Mouse (Mus musculus) cerebellum, postnatal 25 days (tissue): Measurements from ENCODE around the gene Trim62.

ENCODE experiments used
- DNase-seq, 2 experiments: peaks; one replicate each; pipeline ENCODE4 v3.0.0; 2021; ENCODE audit warnings: mixed read lengths in 2 of 2

Trim62 gene

GRCm38 (mm10) chr4:128910276-128911063, 27.1 kb downstream of the Trim62 start:
- DNase-seq: peak; percentile 43 to 48

DNA sequence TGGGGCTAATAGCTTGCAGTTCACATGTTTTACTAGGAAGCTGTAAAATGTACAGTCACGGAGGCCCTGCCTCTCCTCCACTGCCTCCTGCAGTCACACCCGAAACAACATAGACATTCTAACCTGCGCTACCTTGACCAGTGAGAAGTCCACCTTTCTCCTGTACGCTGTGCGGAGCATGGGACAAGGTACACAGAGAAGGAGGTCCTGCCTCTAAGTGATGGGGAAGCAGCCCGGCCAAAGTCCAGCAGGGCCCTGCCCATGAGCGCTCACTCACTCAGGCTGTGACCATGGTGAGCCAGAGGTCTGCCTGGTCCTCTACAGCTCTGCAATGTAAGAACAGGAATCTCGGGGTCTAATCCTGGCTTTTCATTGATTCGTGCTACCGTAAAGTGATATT, 28.7 kb downstream of the Trim62 start:
- peak; percentile 27 to 32 for DNase-seq

DNA sequence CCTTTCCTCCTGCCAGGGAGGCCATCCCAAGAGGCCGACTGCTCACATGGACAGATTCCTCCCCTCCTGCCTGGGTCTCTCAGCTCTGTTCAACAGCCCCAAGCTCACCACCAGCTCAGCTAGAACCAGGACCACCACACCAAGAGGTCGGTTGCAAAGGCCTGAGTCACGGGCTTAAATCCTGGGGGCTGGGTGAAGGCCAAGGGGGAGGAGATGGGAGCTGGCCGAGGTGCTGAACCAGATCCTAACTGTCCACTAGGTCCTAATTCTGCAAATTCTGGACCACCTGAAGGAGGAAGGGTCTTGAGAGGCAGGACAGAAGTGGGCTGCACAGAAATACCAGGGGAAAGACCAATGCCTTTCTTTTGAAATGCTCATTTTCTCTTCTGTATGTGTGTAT, 30.4 kb downstream of the Trim62 start:
- peak in 1 of 2 experiments; percentile 35 for DNase-seq

DNA sequence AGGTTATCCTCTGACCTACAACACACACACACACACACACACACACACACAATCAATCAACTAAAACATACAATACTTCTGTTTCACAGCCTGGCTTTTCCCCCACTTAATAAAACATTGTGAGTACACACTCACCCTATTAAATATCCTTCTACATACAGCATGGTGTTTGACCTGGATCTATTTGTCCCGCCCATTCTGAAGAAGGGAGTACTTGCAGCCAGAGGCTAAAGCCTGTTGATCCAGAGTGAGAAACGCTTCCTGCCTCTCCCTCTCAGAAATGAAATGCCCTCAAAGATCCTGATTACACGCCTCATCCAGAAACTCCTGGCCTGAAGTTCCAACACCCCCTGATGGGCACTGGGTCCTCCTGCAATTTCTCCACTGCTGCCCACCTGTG, 33.7 kb downstream of the Trim62 start:
- DNase-seq: no peak

DNA sequence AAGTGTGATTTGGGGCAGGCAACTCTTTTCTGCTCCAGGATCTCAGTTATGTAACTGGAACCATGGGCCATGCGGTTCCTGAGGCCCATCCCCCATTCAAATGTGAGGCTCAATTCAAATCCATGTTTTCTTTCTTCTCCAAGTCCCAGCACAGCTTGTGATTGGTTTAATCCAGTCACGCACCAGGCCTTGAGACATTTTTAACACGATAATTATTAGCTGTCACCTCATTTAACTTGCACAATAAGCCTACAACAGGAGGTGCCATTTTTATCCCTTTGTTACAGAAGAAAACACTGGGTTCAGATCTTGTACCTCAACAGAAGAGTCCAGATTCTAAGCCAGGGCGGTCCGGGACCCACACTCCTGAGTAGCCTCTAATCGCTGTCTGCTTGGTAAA, 34.4 kb downstream of the Trim62 start:
- no peak for DNase-seq

- DNase-seq: peak in 1 of 2 experiments; percentile 22
Observed at GRCm38 (mm10) chr4:128918187-128918586, 34.8 kb downstream of the Trim62 start.

DNA sequence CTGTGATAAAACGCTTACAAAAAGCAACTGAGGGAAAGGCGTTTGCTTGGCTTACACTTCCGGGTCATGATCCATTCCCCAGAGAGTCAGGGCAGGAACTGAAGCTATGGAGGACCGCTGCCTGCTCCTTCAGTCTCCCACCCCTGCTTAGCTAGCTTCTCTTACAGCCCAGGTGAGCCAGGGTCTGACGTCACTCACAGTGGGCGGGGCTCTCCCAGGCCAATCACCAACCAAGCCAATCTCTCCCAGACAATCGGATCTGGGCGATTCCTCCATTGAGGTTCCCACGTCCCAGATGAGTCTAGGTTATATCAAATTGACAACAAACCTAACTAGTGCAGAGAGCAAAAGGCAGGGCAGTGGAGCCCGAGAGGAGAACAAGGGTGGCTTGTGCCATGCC, 35.7 kb downstream of the Trim62 start:
- DNase-seq: peak in 1 of 2 experiments; percentile 19

- no peak for DNase-seq
Observed at GRCm38 (mm10) chr4:128923603-128924002, 40.2 kb downstream of the Trim62 start.

DNA sequence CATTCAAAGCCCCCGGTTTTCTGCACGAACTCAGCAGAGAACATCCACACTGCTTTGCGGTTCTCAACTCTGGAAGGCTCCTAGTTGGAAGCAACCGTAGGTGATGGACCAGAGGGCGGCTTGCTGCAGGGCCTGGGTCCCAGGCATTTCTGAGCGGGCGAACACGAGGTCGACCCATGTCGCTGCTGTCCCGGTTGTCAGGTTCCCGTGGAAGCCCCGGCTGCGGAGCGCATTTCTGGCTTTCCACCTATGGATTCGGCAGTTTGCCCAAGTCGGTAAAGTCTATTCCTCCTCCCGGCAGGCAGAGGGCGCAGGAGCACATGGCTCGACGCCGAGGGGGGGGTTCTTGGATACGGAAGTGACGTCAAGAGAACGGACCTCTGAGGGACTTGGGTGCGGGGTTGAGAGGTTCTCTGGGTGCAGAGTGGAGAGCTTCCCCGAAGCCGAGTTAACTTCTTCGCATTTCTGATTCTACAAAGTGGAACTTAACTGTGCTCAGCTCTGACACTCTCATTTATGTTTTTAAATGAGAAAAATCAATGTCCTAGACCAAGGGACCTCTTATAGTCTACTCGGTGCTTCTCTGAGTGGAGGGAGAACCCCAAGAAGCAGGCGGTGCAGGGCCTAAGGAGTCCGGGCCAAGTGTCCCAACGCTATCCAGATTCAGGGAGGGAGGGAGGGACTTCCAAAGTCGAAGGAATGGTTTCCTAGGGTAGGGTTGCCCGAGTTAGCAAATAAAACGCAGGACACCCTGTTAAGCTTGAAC, 41.6 kb downstream of the Trim62 start:
- DNase-seq: peak; percentile 93

GRCm38 (mm10) chr4:128932783-128933182, 49.4 kb downstream of the Trim62 start:
- DNase-seq: no peak

GRCm38 (mm10) chr4:128935595-128935994, 52.2 kb downstream of the Trim62 start:
- DNase-seq: no peak

GRCm38 (mm10) chr4:128942346-128942745, 59.0 kb downstream of the Trim62 start:
- DNase-seq: no peak

GRCm38 (mm10) chr4:128946736-128947135, 63.4 kb downstream of the Trim62 start:
- no peak for DNase-seq

- peak in 1 of 2 experiments; percentile 43 for DNase-seq
Observed at GRCm38 (mm10) chr4:128947326-128947933, 64.0 kb downstream of the Trim62 start.

DNA sequence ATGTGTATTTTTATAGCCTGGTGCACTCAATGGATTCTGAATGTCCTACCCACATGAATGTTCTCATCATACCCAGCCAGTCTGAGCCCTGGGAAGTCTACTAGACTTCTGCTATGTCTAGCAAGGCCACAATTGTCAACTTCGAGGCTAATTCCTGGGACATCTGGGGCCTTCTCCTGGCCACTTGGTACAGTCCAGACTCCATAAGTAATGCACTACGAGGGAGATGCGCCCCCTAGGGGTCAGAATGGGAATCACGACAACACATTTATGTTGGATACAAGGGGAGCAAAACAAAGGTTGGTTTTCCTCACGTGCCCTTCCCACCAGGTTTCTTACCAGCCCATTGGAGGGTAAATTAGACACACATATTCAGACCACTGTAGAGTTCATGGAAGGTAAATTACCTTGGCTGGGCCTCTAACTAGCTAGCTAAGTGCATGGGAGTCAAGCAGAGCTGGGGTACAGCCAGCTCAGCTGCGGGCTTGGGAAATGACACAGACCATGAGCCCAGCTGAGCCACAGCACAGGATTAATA, 64.8 kb downstream of the Trim62 start:
- peak; percentile 60 to 76 for DNase-seq

- no peak for DNase-seq
Observed at GRCm38 (mm10) chr4:128949470-128950005, 66.2 kb downstream of the Trim62 start.

DNA sequence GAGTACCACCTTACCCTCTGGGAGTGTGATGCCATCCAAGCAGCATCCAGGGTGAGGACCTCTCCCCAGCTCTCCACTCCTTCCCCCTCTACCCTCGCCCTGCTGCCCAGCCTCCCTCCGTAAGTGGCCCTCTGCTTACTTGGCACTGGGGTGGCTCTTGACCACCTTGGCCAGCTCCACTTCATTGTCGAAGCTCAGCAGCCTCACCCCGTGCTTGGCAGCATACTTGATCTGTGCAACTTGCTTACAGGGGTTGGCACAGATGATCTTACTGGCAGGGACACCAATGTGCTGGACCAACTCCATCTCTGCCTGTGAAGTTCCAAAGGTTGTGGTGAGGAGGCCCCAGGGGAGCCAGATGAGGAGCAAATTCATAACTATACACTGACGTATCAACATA, 67.1 kb downstream of the Trim62 start:
- peak in 1 of 2 experiments; percentile 32 for DNase-seq

GRCm38 (mm10) chr4:128953851-128954250, 70.5 kb downstream of the Trim62 start:
- no peak for DNase-seq

DNA sequence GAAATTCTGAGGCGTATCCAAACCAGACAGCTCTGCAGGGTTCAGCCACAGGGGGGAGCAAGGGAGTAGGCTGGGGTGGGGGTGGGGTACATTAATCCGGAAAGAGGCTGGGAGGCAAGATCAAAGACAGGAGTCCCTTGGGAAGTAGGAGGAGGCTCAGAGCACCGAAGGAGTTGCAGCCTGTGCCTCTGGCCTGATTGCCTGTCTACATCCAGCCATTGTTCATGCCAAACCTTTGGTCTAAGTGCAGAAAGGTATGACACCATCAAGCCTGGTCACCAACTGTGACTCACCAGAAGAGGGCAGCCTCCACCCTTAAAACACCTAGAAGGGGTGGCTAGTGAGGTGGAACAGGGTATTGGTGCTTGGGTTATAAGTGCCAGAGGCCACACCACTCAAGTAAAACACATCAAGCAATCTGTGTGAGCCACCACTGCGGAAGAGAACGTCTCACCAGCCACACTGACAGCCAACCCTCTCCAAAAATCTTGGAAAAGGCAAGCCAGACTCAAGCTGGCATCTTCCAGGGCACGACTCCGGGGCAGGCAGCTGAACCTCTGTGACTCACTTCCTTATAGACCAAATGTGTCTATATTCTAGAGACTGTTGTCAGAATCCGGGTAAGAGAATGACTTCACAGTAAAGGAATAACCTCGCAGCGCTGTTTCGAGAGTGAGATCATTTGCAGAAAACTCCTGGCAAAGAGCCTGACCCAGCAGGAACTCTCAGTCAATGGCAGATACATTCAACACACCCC, 74.0 kb downstream of the Trim62 start:
- peak; percentile 52 to 69 for DNase-seq

GRCm38 (mm10) chr4:128958156-128958555, 74.8 kb downstream of the Trim62 start:
- DNase-seq: no peak

- no peak for DNase-seq
Observed at GRCm38 (mm10) chr4:128958849-128959248, 75.5 kb downstream of the Trim62 start.

DNA sequence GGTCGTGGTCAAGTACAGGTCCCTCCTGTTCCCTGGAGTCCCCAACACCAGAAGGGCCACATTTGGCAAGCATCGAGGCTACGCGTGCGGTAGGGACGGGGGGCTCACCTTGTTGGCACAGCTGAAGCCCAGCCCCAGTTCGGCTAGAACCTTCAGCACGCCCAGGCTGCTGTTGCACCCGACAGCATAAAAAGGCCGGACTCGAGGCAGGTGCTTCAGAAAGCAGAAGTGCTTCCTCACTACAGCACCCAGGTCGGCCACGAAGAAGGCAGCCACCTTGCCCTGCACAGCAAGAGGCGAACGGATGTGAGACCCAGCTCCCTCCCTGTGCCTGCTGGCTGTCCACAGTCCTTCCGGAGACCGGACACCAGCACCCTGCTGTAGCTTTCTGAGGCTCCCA, 76.3 kb downstream of the Trim62 start:
- DNase-seq: peak; percentile 26 to 33
